Mouse (Mus musculus): ENCODE measurements at regions not wholly inside any gene's neighbourhood (a gene's known extent, or its start where the extent isn't known, plus 50 kb on each side); places are given as distances from the start of the nearest gene placed in this dataset.

DNA sequence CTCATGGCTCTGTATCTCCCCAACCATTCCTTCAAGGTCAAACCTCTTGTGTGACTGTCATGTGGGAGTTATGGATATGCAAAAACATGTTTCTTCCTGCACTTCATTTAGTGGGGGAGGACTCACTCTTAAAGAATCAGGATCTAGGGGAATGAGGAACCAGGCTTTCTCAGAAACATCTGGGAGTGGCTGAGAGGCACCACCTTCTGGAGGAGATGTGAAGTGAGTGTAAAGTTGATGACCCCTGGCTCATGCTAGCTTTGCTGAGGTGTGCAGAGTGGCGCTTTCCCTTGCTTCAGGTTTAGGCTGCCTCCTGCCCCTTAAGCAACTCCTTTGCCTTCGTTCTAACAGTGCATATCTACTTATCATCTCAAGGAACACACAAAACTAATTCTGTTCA lies 119.6 kb upstream of the Rnd3 start:
- TF ChIP-seq GATA1 (IDR thresholded peaks at IDR 0.05; ENCODE audit: borderline replicate concordance, low read length) (no peak), FLI1 (IDR thresholded peaks at IDR 0.05; ENCODE audit: low read length) (no peak)

Measured in megakaryocyte, embryonic 14.5 days (primary cell).